In the genomic region with DNA sequence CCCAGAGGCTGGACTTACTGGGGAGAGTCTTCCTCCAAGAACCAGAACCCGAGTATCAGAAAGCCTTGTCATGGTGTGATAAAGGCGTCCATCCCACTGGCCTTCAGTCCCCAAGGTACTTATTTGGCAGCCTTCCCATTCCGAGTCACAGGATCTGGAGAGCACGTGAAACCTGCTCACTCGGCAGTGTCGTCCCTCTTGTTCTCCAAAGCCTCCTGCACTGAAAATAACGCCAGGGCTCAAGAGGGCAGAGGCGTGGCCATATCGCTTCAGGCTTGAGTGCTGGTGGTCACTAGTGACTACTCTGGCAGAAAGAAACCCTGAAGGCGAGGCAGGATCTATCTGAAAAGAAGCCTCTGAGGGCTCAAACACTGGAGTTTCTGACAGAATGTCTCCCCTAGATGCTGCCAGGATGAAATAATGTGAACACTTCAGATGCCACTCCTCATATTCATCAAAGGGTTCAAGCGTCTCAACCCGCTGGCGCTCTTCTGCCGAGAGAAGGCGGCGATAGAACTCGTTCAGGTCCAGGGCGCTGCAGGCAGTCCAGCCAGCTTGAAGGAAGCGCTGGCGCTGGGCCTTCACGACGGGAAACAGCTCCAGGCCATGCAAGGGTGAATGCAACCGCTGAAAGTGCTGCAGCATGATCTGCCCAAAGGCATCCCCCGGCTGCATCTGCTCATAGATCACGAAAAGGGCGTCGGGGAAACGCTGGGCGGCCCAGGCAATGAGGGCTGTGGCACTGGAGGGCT, we compare ENCODE assay signal across 8 mouse cellular contexts. TPM values are rescaled to one million over a fixed set of nuclear protein-coding genes. Genes with fewer than 3 reads are reported as not detected.
DNase-seq lines count a peak whose midpoint lies in the region; ATAC-seq lines count a peak whose summit lies in the region.

No protein-coding gene starts in this region.

- H3K4me2 ChIP-seq in lung, embryonic 15.5 days = peak overlapping the region; percentile 87

- peaks cover 23% of the 10 kb centered on the region for H3K4me1 ChIP-seq in heart, embryonic 10.5 days
- H3K4me1 ChIP-seq in lung, embryonic 15.5 days = peaks cover 26% of the 10 kb centered on the region

- peak overlapping the region; percentile 97 for H3K27ac ChIP-seq in heart, embryonic 10.5 days
- peak overlapping the region; percentile 100 for H3K27ac ChIP-seq in lung, embryonic 15.5 days

- peak overlapping the region; percentile 77 for H3K4me3 ChIP-seq in heart, embryonic 10.5 days
- peak overlapping the region; percentile 65 for H3K4me3 ChIP-seq in lung, embryonic 15.5 days

- peak; percentile 14 for DNase-seq in CD4-positive, CD25-positive, alpha-beta regulatory T cell, adult 2 months (ENCODE audit: low read depth, low spot score)
- peak; percentile 9 for DNase-seq in NIH3T3 (ENCODE audit: low read depth)
- DNase-seq in cerebellum, postnatal 25 days = peak; percentile 57 to 74
- peak; percentile 77 for DNase-seq in heart, embryonic 10.5 days (ENCODE audit: low spot score)
- DNase-seq in kidney, adult 9 months = peak; percentile 88
- peak; percentile 22 for DNase-seq in ovary, postnatal 36 days (ENCODE audit: low spot score)
- DNase-seq in embryo, embryonic 10.5 days (ENCODE audit: low spot score) = no peak

- peaks cover 32% of the 10 kb centered on the region for H3K36me3 ChIP-seq in heart, embryonic 10.5 days
- peaks cover 17% of the 10 kb centered on the region for H3K36me3 ChIP-seq in lung, embryonic 15.5 days

- H3K9ac ChIP-seq in lung, embryonic 15.5 days = peak overlapping the region; percentile 84

- no peaks in the 10 kb centered on the region for H3K9me3 ChIP-seq in heart, embryonic 10.5 days
- no peaks in the 10 kb centered on the region for H3K9me3 ChIP-seq in lung, embryonic 15.5 days

- H3K27me3 ChIP-seq in heart, embryonic 10.5 days (ENCODE audit: insufficient read depth, poor library complexity, severe bottlenecking) = no peaks in the 10 kb centered on the region
- H3K27me3 ChIP-seq in lung, embryonic 15.5 days = no peaks in the 10 kb centered on the region

- no peak; the same call in 1 of the 2 replicates for ATAC-seq in lung, embryonic 15.5 days (ENCODE audit: borderline replicate concordance, extremely low read depth, low FRiP score, low TSS enrichment)

- WGBS in heart, embryonic 10.5 days = 44% methylated on average over 29 of the region's 29 CpGs
- 39% methylated on average over 29 of the region's 29 CpGs for WGBS in lung, embryonic 15.5 days

RNA-seq across cellular contexts. Expression of a gene that starts 0.8 kb away (rescaled TPM):
- polyA plus RNA-seq in heart, embryonic 10.5 days (2016; fragmentation: Nextera tagmentation; extraction: Ambion mirVana) = 14.4 and 14.5 TPM in 2 replicates
- 18.6 and 22.3 TPM in 2 replicates for polyA plus RNA-seq in lung, embryonic 15.5 days (2015; fragmentation: Nextera tagmentation; extraction: Ambion mirVana)

RNA-seq across cellular contexts. Expression of a gene that starts 1.0 kb away (rescaled TPM):
- 16.6 and 19.4 TPM in 2 replicates for polyA plus RNA-seq in heart, embryonic 10.5 days (2016; fragmentation: Nextera tagmentation; extraction: Ambion mirVana)
- 24.7 and 26.1 TPM in 2 replicates for polyA plus RNA-seq in lung, embryonic 15.5 days (2015; fragmentation: Nextera tagmentation; extraction: Ambion mirVana)

RNA-seq across cellular contexts. Expression of a gene that starts 29.8 kb away (rescaled TPM):
- polyA plus RNA-seq in heart, embryonic 10.5 days (2016; fragmentation: Nextera tagmentation; extraction: Ambion mirVana) = not detected in 2 replicates
- polyA plus RNA-seq in lung, embryonic 15.5 days (2015; fragmentation: Nextera tagmentation; extraction: Ambion mirVana) = 0.06 TPM in 1 of 2 replicates, not detected in the other

RNA-seq across cellular contexts. Expression of a gene that starts 31.0 kb away (rescaled TPM):
- polyA plus RNA-seq in heart, embryonic 10.5 days (2016; fragmentation: Nextera tagmentation; extraction: Ambion mirVana) = 50.0 and 57.3 TPM in 2 replicates
- 52.6 and 53.3 TPM in 2 replicates for polyA plus RNA-seq in lung, embryonic 15.5 days (2015; fragmentation: Nextera tagmentation; extraction: Ambion mirVana)

RNA-seq across cellular contexts. Expression of a gene that starts 31.5 kb away (rescaled TPM):
- 7.0 and 7.4 TPM in 2 replicates for polyA plus RNA-seq in heart, embryonic 10.5 days (2016; fragmentation: Nextera tagmentation; extraction: Ambion mirVana)
- polyA plus RNA-seq in lung, embryonic 15.5 days (2015; fragmentation: Nextera tagmentation; extraction: Ambion mirVana) = 8.3 and 9.7 TPM in 2 replicates
